Mouse (Mus musculus): ENCODE results near the gene Ankrd13b. TPM values are rescaled to one million over a fixed set of nuclear protein-coding genes. Genes with fewer than 3 reads are reported as not detected.
"Not testable (repeated sequence)": the region's sequence is repeated elsewhere in the genome, so short reads cannot be mapped to it uniquely, and the experiment has no call there.

The Ankrd13b gene
- 1 to 10 TPM; 5.7 to 6.3 TPM for total RNA-seq (2021)
- long read RNA-seq, experiment 1, partial matches to known transcripts = 0 of 4 reads
- long read RNA-seq, experiment 1, other reads (novel, unspliced or antisense) = 4 of 4 reads
- long read RNA-seq, experiment 2, partial matches to known transcripts = 1 of 3 reads
- long read RNA-seq, experiment 2, other reads (novel, unspliced or antisense) = 2 of 3 reads

- DNase-seq = peak; percentile 83
- intact Hi-C loops (cut with DNase I; ENCODE audit: low total_unique reads) = no loop called here
Measured at GRCm38 (mm10) chr11:77489591-77490235, at the start of gene Ankrd13b. Gene Ankrd13b, minus strand, starts transcription at chr11:77489678.

- no peak for DNase-seq
Measured at GRCm38 (mm10) chr11:77532202-77532846, 42.8 kb upstream of the Ankrd13b start.

DNA sequence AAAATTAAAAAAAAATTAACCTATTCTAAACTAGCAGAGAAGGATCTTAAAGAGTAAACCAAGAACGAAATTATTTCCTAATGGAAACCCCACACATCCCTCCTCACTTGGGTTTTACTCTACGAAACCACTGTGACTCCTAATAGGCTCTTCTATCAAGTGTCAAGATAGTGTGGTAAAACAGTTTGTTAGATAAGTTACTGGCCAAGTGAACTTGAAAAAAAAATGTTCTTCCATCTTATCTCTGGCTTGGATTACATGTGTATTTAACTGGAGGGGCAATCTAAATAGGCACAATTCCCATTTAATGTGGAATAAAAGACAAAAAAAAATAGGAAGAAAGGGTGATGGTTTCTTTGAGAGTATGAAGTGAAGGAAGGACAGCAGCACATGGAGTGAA lies 41.4 kb upstream of the Ankrd13b start:
- DNase-seq = no peak
- intact Hi-C loops (cut with DNase I; ENCODE audit: low total_unique reads) = no loop called here

More at GRCm38 (mm10) chr11:77532202-77532846, 42.8 kb upstream of the Ankrd13b start:
- intact Hi-C loops (cut with DNase I; ENCODE audit: low total_unique reads) = no loop called here

GRCm38 (mm10) chr11:77529644-77530043 lies 40.2 kb upstream of the Ankrd13b start:
- DNase-seq = no peak
- intact Hi-C loops (cut with DNase I; ENCODE audit: low total_unique reads) = no loop called here

- DNase-seq; intact Hi-C loops (cut with DNase I; ENCODE audit: low total_unique reads): not testable (repeated sequence)
Measured at GRCm38 (mm10) chr11:77528420-77528819, 38.9 kb upstream of the Ankrd13b start.

DNA sequence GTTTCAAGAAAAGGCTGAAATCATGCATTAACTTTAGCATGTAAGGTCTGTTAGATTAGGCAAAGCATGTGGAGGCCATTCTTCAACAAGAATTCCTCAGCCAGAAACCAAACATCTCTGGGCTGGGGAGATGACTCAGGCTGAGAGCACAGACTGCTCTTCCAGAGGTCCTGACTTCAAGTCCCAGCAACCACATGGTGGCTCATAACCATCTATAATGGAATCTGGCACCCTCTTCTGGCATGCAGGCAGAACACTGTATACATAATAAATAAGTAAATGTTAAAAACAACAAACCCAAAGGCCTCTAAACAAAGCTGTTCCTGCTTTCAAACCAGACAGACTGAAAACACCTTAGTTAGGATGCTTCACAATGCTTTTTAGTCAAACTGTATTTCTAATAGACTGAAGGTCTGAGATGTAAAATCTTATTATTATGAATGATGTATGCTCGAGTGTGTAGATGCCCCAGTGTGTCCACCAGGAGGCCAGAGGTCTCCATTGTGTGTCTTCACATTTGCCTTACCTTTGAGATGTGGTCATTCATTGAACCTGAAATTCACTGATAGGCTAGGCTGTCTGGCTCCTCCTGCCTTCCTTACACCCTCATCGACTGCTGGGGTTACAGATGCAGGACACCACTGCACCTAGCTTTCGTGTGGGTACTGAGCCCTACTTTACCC lies 36.5 kb upstream of the Ankrd13b start:
- intact Hi-C loops (cut with DNase I; ENCODE audit: low total_unique reads) = no loop called here
- DNase-seq = no peak

- intact Hi-C loops (cut with DNase I; ENCODE audit: low total_unique reads) = no loop called here
- peak; percentile 27 for DNase-seq
Measured at GRCm38 (mm10) chr11:77520601-77521529, 31.4 kb upstream of the Ankrd13b start.

DNA sequence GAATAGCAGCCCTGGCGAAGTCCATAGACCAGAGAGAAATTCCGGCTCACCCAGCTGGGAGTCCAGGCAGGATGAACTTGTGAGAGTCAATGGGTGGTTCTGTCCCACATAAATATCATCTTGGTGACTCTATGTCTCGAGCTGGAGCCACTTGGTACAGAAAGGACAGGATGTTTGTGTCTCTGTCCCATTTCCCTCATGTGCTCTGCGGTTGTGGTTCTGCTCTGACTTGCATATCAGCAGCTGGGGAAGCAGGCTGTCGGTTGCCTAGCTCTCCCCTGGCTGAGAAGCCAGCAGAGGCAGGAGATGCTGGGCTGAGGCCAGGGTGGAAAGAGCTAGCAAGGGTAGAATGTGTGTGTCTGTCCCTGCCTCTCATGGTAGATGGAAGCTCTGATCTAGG lies 29.6 kb upstream of the Ankrd13b start, which contains the start of gene Gm10392:
Gene Gm10392, minus strand, starts transcription at position 156 of the 400 bp plus-strand sequence.
- intact Hi-C loops (cut with DNase I; ENCODE audit: low total_unique reads) = no loop called here
- DNase-seq = no peak

GRCm38 (mm10) chr11:77518051-77518798 lies 28.7 kb upstream of the Ankrd13b start:
- DNase-seq = no peak
- intact Hi-C loops (cut with DNase I; ENCODE audit: low total_unique reads) = no loop called here

DNA sequence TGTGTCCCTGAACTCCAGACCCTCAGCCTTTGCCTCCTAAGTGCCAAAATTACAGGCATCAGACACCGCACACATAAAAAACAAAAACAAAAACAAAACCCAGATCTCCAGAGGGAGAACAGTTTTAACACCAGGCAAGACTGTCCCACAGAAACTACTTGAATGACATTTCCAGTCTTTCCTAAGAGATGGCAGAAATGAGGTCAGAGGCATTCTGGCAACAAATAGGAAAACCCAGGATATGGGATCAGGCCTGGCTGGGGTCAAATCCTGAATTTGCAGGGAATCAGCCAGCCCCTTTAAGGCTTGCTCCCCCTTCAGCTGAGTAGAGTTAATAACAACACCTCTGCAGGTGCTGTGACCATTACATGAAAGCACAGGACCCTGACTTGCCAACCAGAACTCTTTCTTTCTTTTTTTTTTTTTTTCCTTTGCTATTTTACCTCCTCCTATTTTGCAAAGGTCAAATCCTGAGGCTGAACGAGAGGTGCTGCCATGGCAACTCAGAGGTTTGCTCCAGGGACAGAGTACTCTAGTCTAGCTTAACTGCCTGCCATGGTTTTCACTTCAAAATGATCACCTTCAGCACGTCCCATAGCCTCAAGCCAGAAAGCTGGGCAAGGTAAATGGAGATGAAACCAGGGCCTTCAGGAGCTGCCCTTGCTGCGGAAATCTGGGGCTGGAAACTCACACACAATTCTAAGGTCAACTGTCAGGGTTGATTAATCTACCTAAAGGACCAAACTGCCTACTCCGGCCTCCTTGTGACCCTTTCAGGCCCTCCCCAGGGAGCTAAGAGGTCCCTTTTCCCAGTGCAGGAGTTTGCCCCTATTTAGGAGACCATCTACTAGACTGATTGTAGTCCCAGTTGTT lies 27.3 kb upstream of the Ankrd13b start:
- intact Hi-C loops (cut with DNase I; ENCODE audit: low total_unique reads) = no loop called here
- DNase-seq = no peak

GRCm38 (mm10) chr11:77515637-77516552 lies 26.4 kb upstream of the Ankrd13b start, which contains the start of gene Trp53i13:
Gene Trp53i13, minus strand, starts transcription at chr11:77515980.
- intact Hi-C loops (cut with DNase I; ENCODE audit: low total_unique reads) = no loop called here
- DNase-seq = no peak

DNA sequence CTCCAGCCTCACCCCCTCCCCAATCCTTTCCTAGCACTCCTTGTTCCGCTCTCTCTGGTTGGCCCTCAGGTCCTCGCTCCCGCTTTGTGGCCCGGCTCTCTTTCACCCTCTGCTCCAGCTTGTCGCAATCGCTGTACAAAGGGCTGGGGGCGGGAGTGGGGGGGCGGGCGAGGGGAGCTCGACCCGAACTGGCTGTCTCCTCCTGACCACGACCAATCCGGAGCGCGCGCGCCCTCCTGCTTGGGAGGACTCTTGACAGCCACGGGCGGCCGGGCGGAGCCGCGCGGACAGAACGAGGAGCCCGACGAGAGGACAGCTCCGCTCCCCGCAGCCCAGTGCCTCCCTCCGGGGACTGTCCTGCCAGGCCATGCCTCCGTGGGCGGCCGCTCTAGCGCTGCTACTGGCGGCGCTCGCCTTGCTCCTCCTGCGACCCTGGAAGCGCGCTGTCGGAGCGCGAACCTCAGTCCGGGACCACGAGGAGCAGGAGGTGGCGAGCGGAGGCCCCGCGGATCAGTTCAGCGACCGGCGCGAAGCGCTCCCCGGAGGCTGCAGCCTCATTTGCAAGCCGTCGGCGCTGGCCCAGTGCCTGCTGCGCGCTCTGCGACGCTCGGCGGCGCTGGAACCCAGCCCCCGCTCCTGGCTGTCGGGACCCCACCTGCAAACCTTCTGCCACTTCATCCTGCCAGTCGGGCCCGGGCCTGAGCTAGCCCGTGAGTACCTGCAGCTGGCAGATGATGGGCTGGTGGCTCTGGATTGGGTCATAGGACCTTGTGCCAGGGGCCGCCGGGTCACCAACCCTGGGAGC lies 25.6 kb upstream of the Ankrd13b start, which contains the start of gene Abhd15:
Gene Abhd15, plus strand, starts transcription at position 290 of the 805 bp plus-strand sequence.
- DNase-seq = peak; percentile 84
- intact Hi-C loops (cut with DNase I; ENCODE audit: low total_unique reads) = no loop called here

GRCm38 (mm10) chr11:77514281-77514831 lies 24.9 kb upstream of the Ankrd13b start:
- intact Hi-C loops (cut with DNase I; ENCODE audit: low total_unique reads) = no loop called here
- DNase-seq = no peak

GRCm38 (mm10) chr11:77513811-77514170 lies 24.3 kb upstream of the Ankrd13b start:
- DNase-seq = no peak
- intact Hi-C loops (cut with DNase I; ENCODE audit: low total_unique reads) = no loop called here
